Comparison of ENCODE assay signal across 9 mouse cellular contexts in the genomic region with DNA sequence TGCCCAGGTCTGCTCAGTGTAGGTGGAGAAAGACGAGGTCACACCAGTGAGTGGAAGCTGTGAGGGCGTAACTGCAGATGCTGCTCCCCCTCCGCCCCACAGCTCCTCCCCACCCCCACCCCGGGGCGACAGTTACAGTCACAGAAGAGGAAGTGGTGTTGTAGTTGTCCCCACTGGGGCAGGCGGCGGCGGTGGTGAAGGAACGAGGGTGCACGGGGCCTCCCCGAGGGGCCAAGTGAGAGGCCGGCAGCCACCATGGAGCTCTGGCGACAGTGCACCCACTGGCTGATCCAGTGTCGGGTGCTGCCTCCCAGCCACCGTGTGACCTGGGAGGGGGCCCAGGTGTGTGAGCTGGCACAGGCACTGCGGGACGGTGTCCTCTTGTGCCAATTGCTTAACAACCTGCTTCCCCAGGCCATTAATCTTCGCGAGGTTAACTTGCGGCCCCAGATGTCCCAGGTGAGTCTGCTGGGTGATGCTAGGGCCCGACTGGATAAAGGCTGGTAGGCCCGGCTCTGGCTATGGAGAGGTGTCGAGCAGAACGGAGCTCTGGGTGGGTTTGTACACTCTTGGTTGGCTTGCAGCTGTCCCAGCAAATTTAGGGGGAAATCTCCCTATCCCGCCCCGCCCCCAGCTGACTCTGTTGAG. TPM values are rescaled to one million over a fixed set of nuclear protein-coding genes. Genes with fewer than 3 reads are reported as not detected.
A peak's percentile ranks its signal among the peaks of the same experiment; 100 is the strongest.
DNase-seq lines count a peak whose midpoint lies in the region; ATAC-seq and TF ChIP-seq lines count a peak whose summit lies in the region.
"Had no signal": no experiment of that assay in that cellular context is flagged by ENCODE, and none has a peak within 500 bp of the region (broad histone marks: within the 10 kb centered on the region; RNA-seq: fewer than 3 reads in every experiment).

A gene (plus strand): TSS at position 158 of the 648 bp plus-strand sequence.

- WGBS in liver, embryonic 11.5 days: 31% methylated on average over 26 of the region's 26 CpGs
- WGBS in olfactory bulb, adult 2 months: 79% methylated on average over 26 of the region's 26 CpGs
- WGBS in forebrain, embryonic 16.5 days: 78% methylated on average over 25 of the region's 26 CpGs

- H3K27me3 ChIP-seq in liver, embryonic 11.5 days (replicated peaks; ENCODE audit: control insufficient read depth, insufficient read depth, low read length): peaks cover 19% of the 10 kb centered on the region
- H3K27me3 ChIP-seq in forebrain, embryonic 16.5 days (replicated peaks; ENCODE audit: control insufficient read depth, insufficient read depth, low read length): peaks cover 8% of the 10 kb centered on the region

- no peaks in the 10 kb centered on the region for H3K9me3 ChIP-seq in liver, embryonic 11.5 days (ENCODE audit: control insufficient read depth, low read length)
- H3K9me3 ChIP-seq in forebrain, embryonic 16.5 days (ENCODE audit: control insufficient read depth, low read length): no peaks in the 10 kb centered on the region
- H3K9me3 ChIP-seq: limb, embryonic 13.5 days had no signal

- TF ChIP-seq POLR2A in olfactory bulb, adult 2 months (IDR thresholded peaks at IDR 0.05; ENCODE audit: insufficient read depth, low read depth, low read length): peak; percentile 22; the same call in 1 of the 2 replicates

- peak within 1 kb of the TSS; percentile 68 for H3K9ac ChIP-seq in liver, embryonic 11.5 days (ENCODE audit: low read depth, low read length)
- no peak within 1 kb of the TSS for H3K9ac ChIP-seq in forebrain, embryonic 16.5 days (replicated peaks; ENCODE audit: low read depth, low read length)
- H3K9ac ChIP-seq: limb, embryonic 13.5 days had no signal

- DNase-seq in cerebellum, adult 11-12 months: peak; percentile 31
- DNase-seq in cerebellum, adult 9-10 months: no peak
- peak; percentile 49 to 62 for DNase-seq in CD8-positive naive resting alpha-beta T cell, adult 2 months (ENCODE audit: low read depth in 2 of 2, low spot score in 2 of 2)
- DNase-seq in liver, embryonic 11.5 days (ENCODE audit: low spot score): no peak
- DNase-seq in urinary bladder, adult 18-20 months (ENCODE audit: low spot score in 2 of 2): no peak

- peak within 1 kb of the TSS; percentile 72 for H3K4me2 ChIP-seq in liver, embryonic 11.5 days
- no peak within 1 kb of the TSS for H3K4me2 ChIP-seq in forebrain, embryonic 16.5 days (ENCODE audit: low read length)
- H3K4me2 ChIP-seq: limb, embryonic 13.5 days had no signal

- peak within 1 kb of the TSS; percentile 51 for H3K4me3 ChIP-seq in liver, embryonic 11.5 days (ENCODE audit: low read depth, low read length)
- peak within 1 kb of the TSS; percentile 7; the same call in 1 of the 2 replicates for H3K4me3 ChIP-seq in olfactory bulb, adult 2 months (ENCODE audit: insufficient read depth, low read depth, low read length)
- no peak within 1 kb of the TSS for H3K4me3 ChIP-seq in forebrain, embryonic 16.5 days (replicated peaks; ENCODE audit: low read length)
- H3K4me3 ChIP-seq: limb, embryonic 13.5 days had no signal

- H3K4me1 ChIP-seq in liver, embryonic 11.5 days (replicated peaks; ENCODE audit: control insufficient read depth, insufficient read depth, low read length): peaks cover 10% of the 10 kb centered on the region
- H3K4me1 ChIP-seq in olfactory bulb, adult 2 months (ENCODE audit: control insufficient read depth, insufficient read depth, low read length): peaks cover 13% of the 10 kb centered on the region
- H3K4me1 ChIP-seq in forebrain, embryonic 16.5 days (replicated peaks; ENCODE audit: control insufficient read depth, insufficient read depth, low read length): peaks cover 13% of the 10 kb centered on the region

- TF ChIP-seq CTCF in olfactory bulb, adult 2 months (IDR thresholded peaks at IDR 0.05; ENCODE audit: insufficient read depth, low read depth, low read length): no peak

- peak within 1 kb of the TSS; percentile 21; the same call in 1 of the 2 replicates for H3K27ac ChIP-seq in liver, embryonic 11.5 days (ENCODE audit: low read depth, low read length)
- no peak within 1 kb of the TSS for H3K27ac ChIP-seq in olfactory bulb, adult 2 months (ENCODE audit: insufficient read depth, low read depth, low read length)
- H3K27ac ChIP-seq in forebrain, embryonic 16.5 days (ENCODE audit: low read length): no peak within 1 kb of the TSS
- H3K27ac ChIP-seq: limb, embryonic 13.5 days had no signal

- H3K36me3 ChIP-seq in liver, embryonic 11.5 days (ENCODE audit: control insufficient read depth, insufficient read depth, low read length): no peaks in the 10 kb centered on the region
- no peaks in the 10 kb centered on the region for H3K36me3 ChIP-seq in forebrain, embryonic 16.5 days (ENCODE audit: control insufficient read depth, insufficient read depth)
- H3K36me3 ChIP-seq: limb, embryonic 13.5 days had no signal

- ATAC-seq in liver, embryonic 11.5 days (replicated peaks; ENCODE audit: low FRiP score): peak; percentile 35; the same call in 1 of the 2 replicates
- no peak for ATAC-seq in frontal cortex, adult (ENCODE audit: low TSS enrichment)
- ATAC-seq in forebrain, embryonic 16.5 days: no peak

RNA-seq across cellular contexts. Expression of the gene that starts here (rescaled TPM):
- polyA plus RNA-seq in liver, embryonic 11.5 days (2014; fragmentation: Nextera tagmentation; extraction: Ambion mirVana): 18.7 and 20.6 TPM in 2 replicates
- 215 TPM in 1 of 2 replicates, not detected in the other for polyA plus RNA-seq in olfactory bulb, adult 2 months (2012; ENCODE audit: insufficient read depth, insufficient read length, low replicate concordance, missing spikeins)
- polyA plus RNA-seq in forebrain, embryonic 16.5 days (2015; fragmentation: Nextera tagmentation; extraction: Ambion mirVana): 1.1 and 1.3 TPM in 2 replicates

Comparison
In these comparisons a context has a peak if more than half of its experiments do, and no peak if none do; other contexts are left out.
1. DNase-seq: peak in cerebellum, adult 11-12 months (single experiment) and CD8-positive naive resting alpha-beta T cell, adult 2 months (2 of 2); none in cerebellum, adult 9-10 months (single experiment), liver, embryonic 11.5 days (single experiment) and urinary bladder, adult 18-20 months (0 of 2).